Mouse (Mus musculus) midbrain, embryonic 11.5 days (tissue): ENCODE data around the gene Gucy2c. TPM values are rescaled to one million over a fixed set of nuclear protein-coding genes. Genes with fewer than 3 reads are reported as not detected.

Source experiments
- ATAC-seq: fragments of 200-750 bp; cut with Nextera tagmentation; 2 replicates; pipeline ENCODE4 v1.8.0; 2017; ENCODE audit warnings: moderate TSS enrichment, moderate library complexity; ENCODE audit not compliant: low FRiP score
- DNase-seq: peaks from one replicate; pipeline ENCODE4 v3.0.0; 2015; ENCODE audit warnings: low spot score; ENCODE audit errors: missing footprints
- H3K27ac ChIP-seq: fragments of 300-500 bp; sonication (generic); 2 replicates; pipeline ENCODE4 v1.5.1; 2014; ENCODE audit warnings: low read depth, low read length
- H3K27me3 ChIP-seq: fragments of 300-500 bp; sonication (generic); 2 replicates; pipeline ENCODE4 v1.6.1; 2014; ENCODE audit warnings: mild to moderate bottlenecking, low read length, moderate library complexity, mixed read lengths; ENCODE audit not compliant: control insufficient read depth, insufficient read depth
- H3K36me3 ChIP-seq: fragments of 300-500 bp; sonication (generic); 2 replicates; pipeline ENCODE4 v1.6.1; 2014; ENCODE audit warnings: mild to moderate bottlenecking, low read length, moderate library complexity, mixed read lengths; ENCODE audit not compliant: control insufficient read depth, insufficient read depth
- H3K4me1 ChIP-seq: fragments of 300-500 bp; sonication (generic); 2 replicates; pipeline ENCODE4 v1.6.1; 2014; ENCODE audit warnings: low read length; ENCODE audit not compliant: control insufficient read depth, insufficient read depth
- H3K4me2 ChIP-seq: fragments of 300-500 bp; sonication (generic); 2 replicates; pipeline ENCODE4 v1.6.1; 2014; ENCODE audit warnings: mild to moderate bottlenecking, moderate library complexity
- H3K4me3 ChIP-seq: fragments of 300-500 bp; sonication (generic); 2 replicates; pipeline ENCODE4 v1.5.1; 2014; ENCODE audit warnings: low read depth, low read length
- H3K9ac ChIP-seq: fragments of 300-500 bp; sonication (generic); 2 replicates; pipeline ENCODE4 v1.6.1; 2014; ENCODE audit warnings: low read length
- H3K9me3 ChIP-seq: fragments of 300-500 bp; sonication (generic); 2 replicates; pipeline ENCODE4 v1.6.1; 2016; ENCODE audit warnings: low read length; ENCODE audit not compliant: control insufficient read depth
- WGBS: fragments of 180-500 bp; shearing (Covaris S2); extraction: QIAGEN DNeasy Blood & Tissue Kit; methylation state at CpG from one replicate; pipeline ENCODE4 v1.1.7; 2014; 5-methylcytosine and 5-hydroxymethylcytosine counted together
- polyA plus RNA-seq: library from polyadenylated mRNA; unstranded; fragments of >200 nt; fragmentation: Nextera tagmentation; extraction: Ambion mirVana; gene quantifications from 2 replicates; pipeline ENCODE4 v1.2.1, GENCODE M21; 2014

The Gucy2c gene
- polyA plus RNA-seq, 1 experiment from 2014 or later: 0.18 TPM

DNA sequence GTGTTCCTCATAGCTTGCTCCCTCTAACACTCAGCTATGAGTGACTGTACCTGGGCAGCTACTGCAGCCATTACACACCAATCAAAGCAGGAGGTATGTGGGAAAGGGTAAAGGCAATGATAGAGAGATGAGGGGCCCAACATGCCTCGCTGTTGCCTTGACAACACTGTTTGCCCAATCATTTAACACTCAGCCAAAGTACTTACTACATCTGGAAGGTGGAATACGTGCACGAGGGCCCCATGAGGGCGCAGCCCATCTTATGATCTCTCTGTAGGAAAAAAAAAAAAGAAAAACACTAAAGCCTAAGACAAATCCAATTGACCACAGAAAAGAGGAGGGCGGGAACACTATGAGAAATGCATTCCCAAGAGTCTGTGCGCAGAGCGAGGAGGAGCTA, 11.7 kb downstream of the Gucy2c start:
- Histone ChIP-seq H3K36me3 (no peaks in the 10 kb centered on the region), H3K9ac (no peak overlapping the region), H3K4me1 (no peaks in the 10 kb centered on the region), H3K4me3 (no peak overlapping the region), H3K27ac (no peak overlapping the region), H3K4me2 (no peak overlapping the region), H3K9me3 (no peaks in the 10 kb centered on the region), H3K27me3 (no peaks in the 10 kb centered on the region)
- WGBS: 87% methylated on average over 7 of the region's 7 CpGs
- no peak for ATAC-seq
- DNase-seq: no peak

DNA sequence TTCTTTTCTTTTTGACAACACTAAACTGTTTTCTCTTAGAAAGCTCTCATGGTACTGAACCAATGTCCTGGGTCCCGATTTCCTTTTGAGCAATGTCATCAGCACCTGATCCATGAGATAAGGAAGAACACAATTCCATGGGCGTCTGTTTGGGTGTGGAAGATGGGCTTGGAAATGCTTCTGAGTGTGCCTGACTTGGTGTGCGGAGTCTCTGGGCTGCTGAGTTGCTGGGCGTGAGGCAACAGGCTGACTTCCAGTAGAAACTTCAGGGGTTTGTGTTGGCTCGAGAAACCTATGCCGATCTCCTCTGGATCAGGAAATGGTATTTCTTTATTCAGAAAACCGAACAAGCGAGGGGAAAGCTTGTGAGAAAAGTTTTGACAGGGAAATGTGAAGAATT, 12.4 kb downstream of the Gucy2c start:
- DNase-seq (no peak), ATAC-seq (no peak)
- WGBS: 85% methylated on average over 8 of the region's 8 CpGs
- Histone ChIP-seq H3K4me3 (no peak overlapping the region), H3K4me1 (no peaks in the 10 kb centered on the region), H3K27me3 (no peaks in the 10 kb centered on the region), H3K27ac (no peak overlapping the region), H3K4me2 (no peak overlapping the region), H3K36me3 (no peaks in the 10 kb centered on the region), H3K9me3 (no peaks in the 10 kb centered on the region), H3K9ac (no peak overlapping the region)

DNA sequence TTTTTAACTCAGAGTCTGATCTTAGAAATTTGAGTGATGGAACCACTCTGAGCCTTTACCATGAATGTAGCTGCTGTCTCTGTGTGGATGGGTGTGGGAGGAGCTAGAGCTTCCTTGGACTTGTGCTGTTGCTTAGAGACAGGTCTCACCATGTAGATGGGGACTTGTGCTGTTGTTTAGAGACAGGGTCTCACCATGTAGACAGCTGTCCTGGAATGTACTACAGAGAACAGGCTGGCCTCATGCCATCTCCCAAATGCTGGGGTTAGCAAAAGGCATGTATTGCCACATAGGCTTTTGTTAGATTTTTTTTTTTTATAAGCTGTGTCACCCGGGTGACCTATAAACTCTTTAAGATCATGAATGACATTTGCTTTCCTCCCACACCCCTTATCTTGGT, 17.7 kb downstream of the Gucy2c start:
- Histone ChIP-seq H3K36me3 (no peaks in the 10 kb centered on the region), H3K27me3 (no peaks in the 10 kb centered on the region), H3K9me3 (no peaks in the 10 kb centered on the region), H3K27ac (no peak overlapping the region), H3K4me2 (no peak overlapping the region), H3K9ac (no peak overlapping the region), H3K4me1 (no peaks in the 10 kb centered on the region), H3K4me3 (no peak overlapping the region)
- WGBS: 90% methylated on average over 1 of the region's 1 CpGs
- no peak for DNase-seq
- ATAC-seq: no peak

DNA sequence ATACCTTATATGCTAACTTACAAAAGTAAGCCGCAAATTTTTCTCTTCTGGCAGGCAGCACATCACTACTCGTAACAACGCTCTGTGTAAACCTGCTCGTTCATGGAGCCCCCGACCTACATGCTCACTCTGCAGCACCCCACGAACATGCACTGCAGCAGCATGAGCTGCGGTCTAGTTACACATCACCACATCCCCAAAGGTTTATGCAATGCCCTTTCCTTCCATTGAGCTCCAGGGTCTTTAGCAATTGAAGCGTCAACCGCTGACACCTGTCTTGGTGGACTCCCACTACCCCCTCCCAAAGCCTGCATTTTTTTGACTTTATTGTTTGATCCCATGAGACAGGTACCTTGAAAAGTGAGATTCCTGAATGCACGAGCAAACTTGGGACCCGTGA, 31.0 kb downstream of the Gucy2c start:
- DNase-seq: peak; percentile 54
- no peak overlapping the region for H3K27ac ChIP-seq
- WGBS: 91% methylated on average over 11 of the region's 11 CpGs
- H3K4me2 ChIP-seq: no peak overlapping the region
- H3K27me3 ChIP-seq: no peaks in the 10 kb centered on the region
- ATAC-seq: no peak
- H3K9me3 ChIP-seq: no peaks in the 10 kb centered on the region
- H3K4me3 ChIP-seq: no peak overlapping the region
- H3K4me1 ChIP-seq: no peaks in the 10 kb centered on the region
- no peak overlapping the region for H3K9ac ChIP-seq
- H3K36me3 ChIP-seq: no peaks in the 10 kb centered on the region

DNA sequence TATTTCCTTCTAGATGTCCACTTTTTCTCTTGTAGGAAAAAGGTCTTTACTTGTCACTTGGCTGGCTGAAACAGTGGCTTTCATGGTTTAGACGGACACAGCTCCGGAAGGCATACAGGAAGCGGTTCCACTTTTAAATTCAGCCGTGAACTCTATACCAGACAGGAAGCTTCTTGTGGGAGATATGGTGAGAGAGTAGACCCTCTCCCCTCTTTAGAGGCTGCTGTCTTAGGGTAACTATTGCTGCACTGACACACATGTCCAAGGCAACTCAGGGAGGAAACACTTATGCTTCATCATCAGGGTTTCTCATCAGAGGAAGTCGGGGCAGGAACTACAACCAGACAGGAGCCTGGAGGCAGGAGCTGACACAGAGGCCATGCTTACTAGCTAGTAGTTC, 36.0 kb downstream of the Gucy2c start:
- no peak for DNase-seq
- no peaks in the 10 kb centered on the region for H3K9me3 ChIP-seq
- ATAC-seq: no peak
- WGBS: 88% methylated on average over 5 of the region's 5 CpGs
- H3K4me2 ChIP-seq: no peak overlapping the region
- no peak overlapping the region for H3K9ac ChIP-seq
- no peaks in the 10 kb centered on the region for H3K36me3 ChIP-seq
- H3K27me3 ChIP-seq: no peaks in the 10 kb centered on the region
- no peaks in the 10 kb centered on the region for H3K4me1 ChIP-seq
- no peak overlapping the region for H3K27ac ChIP-seq
- H3K4me3 ChIP-seq: no peak overlapping the region

DNA sequence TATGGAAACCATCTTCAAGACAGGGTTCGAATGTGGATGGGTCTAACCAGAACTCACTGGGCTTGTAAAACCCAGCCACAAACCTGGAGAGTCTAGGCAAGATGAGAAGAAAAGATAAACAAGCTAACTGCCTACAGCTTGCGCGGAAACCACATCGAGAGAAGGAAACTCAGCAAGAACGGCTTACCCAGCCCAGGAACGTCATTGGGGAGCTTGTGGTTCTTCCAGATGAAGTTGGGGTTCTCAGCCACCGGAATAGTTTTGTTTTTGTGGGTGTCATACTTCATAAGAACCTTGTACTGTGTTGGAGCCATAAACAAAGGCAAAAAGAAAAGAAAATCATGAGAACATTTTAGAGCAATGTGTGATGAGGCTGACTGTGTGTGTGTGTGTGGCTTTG, 37.8 kb downstream of the Gucy2c start:
- no peak overlapping the region for H3K4me3 ChIP-seq
- no peaks in the 10 kb centered on the region for H3K27me3 ChIP-seq
- no peak overlapping the region for H3K27ac ChIP-seq
- no peak overlapping the region for H3K4me2 ChIP-seq
- no peak overlapping the region for H3K9ac ChIP-seq
- no peaks in the 10 kb centered on the region for H3K9me3 ChIP-seq
- DNase-seq (no peak), ATAC-seq (no peak)
- no peaks in the 10 kb centered on the region for H3K36me3 ChIP-seq
- 82% methylated on average over 7 of the region's 7 CpGs for WGBS
- H3K4me1 ChIP-seq: no peaks in the 10 kb centered on the region

DNA sequence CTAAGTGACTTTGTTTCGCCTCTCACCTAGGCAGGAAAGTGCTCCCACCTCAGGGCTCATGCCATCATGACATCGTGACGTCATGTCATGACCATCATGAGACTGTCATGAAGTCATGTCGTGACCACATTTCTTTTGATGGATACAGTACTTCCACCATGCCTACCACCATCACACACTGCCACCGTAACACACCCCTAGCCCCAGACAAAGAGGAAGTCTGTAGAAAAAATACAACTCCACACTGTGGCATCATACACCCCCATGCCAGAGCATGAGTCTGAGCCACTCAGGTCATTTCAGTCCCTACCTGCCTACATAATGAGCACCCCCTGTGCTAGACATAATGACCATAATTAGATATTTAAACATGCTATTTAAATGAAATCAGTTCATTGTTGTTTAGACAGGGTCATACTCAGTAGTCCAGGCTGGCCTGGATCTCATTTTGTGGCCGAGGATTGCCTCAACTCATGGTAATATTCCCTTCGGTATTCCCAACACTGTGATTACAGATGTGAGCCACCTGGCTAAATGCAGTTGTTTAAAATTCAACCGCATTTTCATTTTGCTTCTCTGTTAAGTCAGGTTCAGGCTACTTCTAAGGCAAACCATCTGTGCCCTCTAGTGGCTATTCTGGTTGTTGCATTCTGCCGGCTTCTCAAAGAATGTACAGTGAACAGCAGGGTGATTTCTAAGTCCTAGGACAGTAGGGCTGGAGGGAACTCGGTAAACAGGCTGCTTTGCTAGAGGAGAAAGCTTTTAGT, 39.0 kb downstream of the Gucy2c start:
- no peaks in the 10 kb centered on the region for H3K27me3 ChIP-seq
- no peak overlapping the region for H3K9ac ChIP-seq
- DNase-seq (peak; percentile 98), ATAC-seq (peak; percentile 81)
- no peak overlapping the region for H3K4me2 ChIP-seq
- H3K4me3 ChIP-seq: no peak overlapping the region
- no peaks in the 10 kb centered on the region for H3K9me3 ChIP-seq
- no peak overlapping the region for H3K27ac ChIP-seq
- H3K36me3 ChIP-seq: no peaks in the 10 kb centered on the region
- no peaks in the 10 kb centered on the region for H3K4me1 ChIP-seq
- 48% methylated on average over 10 of the region's 10 CpGs for WGBS

DNA sequence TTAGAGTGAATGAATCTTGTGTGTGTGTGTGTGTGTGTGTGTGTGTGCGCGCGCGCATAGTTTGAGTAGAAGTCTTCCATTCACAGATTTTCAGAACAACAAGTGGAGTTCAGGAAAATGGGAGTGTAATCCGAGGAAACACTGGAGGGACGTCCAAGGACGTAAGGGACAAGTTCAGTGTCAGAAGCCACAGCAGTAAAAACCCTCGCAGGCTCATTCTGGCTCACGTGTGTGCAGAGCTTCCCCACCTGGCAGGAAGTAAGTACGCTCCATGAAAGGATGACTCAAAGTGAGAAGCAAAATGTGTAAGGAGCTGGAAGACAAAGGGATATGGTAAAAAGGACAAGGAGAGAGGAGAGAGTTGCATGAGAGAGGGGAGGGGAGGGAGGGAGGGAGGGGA, 40.3 kb downstream of the Gucy2c start:
- no peak overlapping the region for H3K4me3 ChIP-seq
- no peaks in the 10 kb centered on the region for H3K9me3 ChIP-seq
- DNase-seq (no peak), ATAC-seq (no peak)
- no peaks in the 10 kb centered on the region for H3K27me3 ChIP-seq
- no peaks in the 10 kb centered on the region for H3K4me1 ChIP-seq
- H3K4me2 ChIP-seq: no peak overlapping the region
- WGBS: 85% methylated on average over 10 of the region's 10 CpGs
- no peak overlapping the region for H3K9ac ChIP-seq
- H3K36me3 ChIP-seq: no peaks in the 10 kb centered on the region
- no peak overlapping the region for H3K27ac ChIP-seq

DNA sequence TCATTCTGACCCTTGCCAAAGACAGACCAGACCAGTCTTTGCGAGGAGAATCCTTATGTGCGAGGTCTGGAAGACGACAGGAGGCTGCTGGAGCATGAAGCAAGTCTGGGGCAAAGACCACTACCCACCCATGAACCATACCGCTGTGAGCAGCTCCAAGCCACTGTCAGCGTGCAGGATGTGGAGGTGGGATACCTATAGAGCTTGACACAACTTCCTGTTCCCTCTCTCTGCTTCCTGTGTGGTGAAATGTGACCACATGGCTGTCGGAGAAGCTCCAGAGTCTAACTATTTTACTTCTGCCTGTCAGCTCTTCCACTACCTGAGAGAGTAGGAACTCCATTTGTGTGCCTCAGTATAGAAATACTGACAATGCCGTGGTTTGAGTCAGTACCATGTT, 45.8 kb downstream of the Gucy2c start:
- Histone ChIP-seq H3K27me3 (no peaks in the 10 kb centered on the region), H3K9ac (no peak overlapping the region), H3K36me3 (no peaks in the 10 kb centered on the region), H3K4me3 (no peak overlapping the region), H3K4me1 (no peaks in the 10 kb centered on the region), H3K4me2 (no peak overlapping the region), H3K9me3 (no peaks in the 10 kb centered on the region), H3K27ac (no peak overlapping the region)
- WGBS: 84% methylated on average over 7 of the region's 7 CpGs
- ATAC-seq (no peak), DNase-seq (peak; percentile 49)
